8 mouse cellular contexts compared by ENCODE assay signal in the genomic region with DNA sequence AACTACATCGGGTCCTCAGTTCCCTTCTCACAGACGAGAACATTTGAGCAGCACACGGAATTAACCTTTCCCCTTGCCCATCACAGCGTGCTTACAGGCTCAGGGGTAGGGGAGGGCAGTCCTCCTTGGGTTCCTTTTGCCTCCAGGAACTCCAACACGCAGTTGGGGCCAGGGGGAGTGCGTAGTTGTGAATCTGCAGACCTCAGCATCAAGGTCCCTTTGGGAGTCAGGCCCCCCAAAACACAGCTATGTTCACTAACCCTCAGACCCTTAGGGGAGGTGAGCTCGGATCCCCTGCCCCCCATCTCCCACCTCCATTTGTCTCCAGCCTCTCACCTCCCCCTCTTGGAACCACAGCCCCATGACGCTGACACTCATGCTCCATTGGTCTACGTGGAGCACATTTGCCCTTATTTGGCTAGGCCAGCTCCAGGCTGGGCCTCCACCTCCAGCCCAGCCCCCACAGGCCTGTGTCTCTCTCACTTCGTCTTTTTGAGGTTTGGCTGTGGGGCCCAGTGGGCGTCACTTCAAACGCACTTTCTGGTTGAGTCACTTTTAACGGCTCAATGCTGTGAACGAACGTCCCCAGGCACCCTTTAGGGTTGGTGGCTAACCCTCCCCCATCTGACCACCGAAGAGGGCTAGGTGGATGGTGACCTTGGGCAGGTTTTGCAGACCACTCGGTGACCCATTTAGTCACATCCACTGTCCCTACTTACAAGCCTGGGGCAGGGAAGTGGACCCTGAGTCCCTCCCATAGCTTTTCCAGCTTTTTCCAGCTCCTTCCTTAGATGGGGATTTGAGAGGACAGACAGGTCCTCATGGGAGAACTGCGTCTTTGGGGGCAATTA. TPM values are rescaled to one million over a fixed set of nuclear protein-coding genes. Genes with fewer than 3 reads are reported as not detected.
DNase-seq lines count a peak whose midpoint lies in the region; ATAC-seq and TF ChIP-seq lines count a peak whose summit lies in the region.

No protein-coding gene starts in this region.

- no peak for DNase-seq in neural tube, embryonic 11.5 days (ENCODE audit: low spot score)
- DNase-seq in neural tube, embryonic 10.5 days (ENCODE audit: extremely low spot score, low spot score), result no peak
- no peak for DNase-seq in limb, embryonic 14.5 days (ENCODE audit: low spot score)
- DNase-seq in naive thymus-derived CD4-positive, alpha-beta T cell, adult 2 months (ENCODE audit: low read depth), result peak; percentile 94
- no peak for DNase-seq in retina, postnatal 1 day
- DNase-seq in midbrain, embryonic 14.5 days, result no peak

- ATAC-seq in neural tube, embryonic 11.5 days (ENCODE audit: insufficient read depth, low FRiP score, low TSS enrichment), result no peak
- no peak; the same call in 1 of the 2 replicates for ATAC-seq in heart, embryonic 15.5 days (replicated peaks; ENCODE audit: insufficient number of reproducible peaks, insufficient read depth, low FRiP score, low read depth)
- no peak for ATAC-seq in limb, embryonic 14.5 days (ENCODE audit: low FRiP score, low read depth)
- no peak for ATAC-seq in midbrain, embryonic 14.5 days (ENCODE audit: low FRiP score, low TSS enrichment)

- no peaks in the 10 kb centered on the region for H3K36me3 ChIP-seq in neural tube, embryonic 11.5 days (ENCODE audit: control insufficient read depth, insufficient read depth, low read length)
- H3K36me3 ChIP-seq in heart, embryonic 15.5 days, result peaks cover 5% of the 10 kb centered on the region
- H3K36me3 ChIP-seq in limb, embryonic 14.5 days (ENCODE audit: control insufficient read depth, insufficient read depth, low read length), result peaks cover 8% of the 10 kb centered on the region
- peaks cover 12% of the 10 kb centered on the region for H3K36me3 ChIP-seq in midbrain, embryonic 14.5 days (ENCODE audit: control insufficient read depth, insufficient read depth, low read length)

- no peak overlapping the region for H3K4me2 ChIP-seq in neural tube, embryonic 11.5 days (ENCODE audit: low read depth)
- peak overlapping the region; percentile 34; the same call in 1 of the 2 replicates for H3K4me2 ChIP-seq in heart, embryonic 15.5 days
- peak overlapping the region; percentile 7; the same call in 1 of the 2 replicates for H3K4me2 ChIP-seq in limb, embryonic 14.5 days (replicated peaks; ENCODE audit: low read depth, low read length, severe bottlenecking)
- H3K4me2 ChIP-seq in midbrain, embryonic 14.5 days (ENCODE audit: low read length), result no peak overlapping the region

- TF ChIP-seq CTCF in bone marrow, adult 2 months (IDR thresholded peaks at IDR 0.05; ENCODE audit: control insufficient read depth, insufficient read depth, low read length), result no peak

- H3K4me1 ChIP-seq in neural tube, embryonic 11.5 days (ENCODE audit: control insufficient read depth, insufficient read depth, low read length), result no peaks in the 10 kb centered on the region
- H3K4me1 ChIP-seq in bone marrow, adult 2 months (ENCODE audit: control insufficient read depth, insufficient read depth, low read length), result peaks cover 20% of the 10 kb centered on the region
- H3K4me1 ChIP-seq in heart, embryonic 15.5 days (replicated peaks), result no peaks in the 10 kb centered on the region; the same call in 1 of the 2 replicates
- H3K4me1 ChIP-seq in limb, embryonic 14.5 days (ENCODE audit: control insufficient read depth, insufficient read depth, low read length), result no peaks in the 10 kb centered on the region
- H3K4me1 ChIP-seq in midbrain, embryonic 14.5 days (ENCODE audit: control insufficient read depth, insufficient read depth, low read length), result no peaks in the 10 kb centered on the region

- 52% methylated on average over 18 of the region's 18 CpGs for WGBS in neural tube, embryonic 11.5 days
- WGBS in bone marrow, adult 2 months, result under 1% methylated on average over 18 of the region's 18 CpGs
- 35% methylated on average over 18 of the region's 18 CpGs for WGBS in heart, embryonic 15.5 days
- WGBS in limb, embryonic 14.5 days, result 34% methylated on average over 18 of the region's 18 CpGs
- 56% methylated on average over 18 of the region's 18 CpGs for WGBS in midbrain, embryonic 14.5 days

- no peak overlapping the region for H3K4me3 ChIP-seq in neural tube, embryonic 11.5 days (ENCODE audit: low read depth, low read length)
- H3K4me3 ChIP-seq in bone marrow, adult 2 months (replicated peaks; ENCODE audit: control insufficient read depth, low read depth, low read length), result peak overlapping the region; percentile 63
- H3K4me3 ChIP-seq in heart, embryonic 15.5 days, result no peak overlapping the region
- H3K4me3 ChIP-seq in limb, embryonic 14.5 days (replicated peaks; ENCODE audit: low read length), result no peak overlapping the region
- H3K4me3 ChIP-seq in midbrain, embryonic 14.5 days (replicated peaks; ENCODE audit: low read depth, low read length), result no peak overlapping the region

- H3K9me3 ChIP-seq in neural tube, embryonic 11.5 days (ENCODE audit: control insufficient read depth, low read length), result no peaks in the 10 kb centered on the region
- no peaks in the 10 kb centered on the region for H3K9me3 ChIP-seq in heart, embryonic 15.5 days (replicated peaks)
- no peaks in the 10 kb centered on the region for H3K9me3 ChIP-seq in limb, embryonic 14.5 days (ENCODE audit: control insufficient read depth, low read length)
- H3K9me3 ChIP-seq in midbrain, embryonic 14.5 days (ENCODE audit: control insufficient read depth, low read length), result no peaks in the 10 kb centered on the region

- no peak overlapping the region for H3K9ac ChIP-seq in neural tube, embryonic 11.5 days (ENCODE audit: low read length)
- H3K9ac ChIP-seq in heart, embryonic 15.5 days, result no peak overlapping the region
- H3K9ac ChIP-seq in limb, embryonic 14.5 days (ENCODE audit: low read depth, low read length, severe bottlenecking), result no peak overlapping the region
- no peak overlapping the region for H3K9ac ChIP-seq in midbrain, embryonic 14.5 days (replicated peaks; ENCODE audit: low read length)

- 0 out of 2 replicates have a peak overlapping the region, but pooled peaks have one; percentile 34 for H3K27ac ChIP-seq in neural tube, embryonic 11.5 days (ENCODE audit: low read depth, low read length)
- H3K27ac ChIP-seq in bone marrow, adult 2 months (ENCODE audit: control insufficient read depth, insufficient read depth, low read depth, low read length, poor library complexity), result peak overlapping the region; percentile 98
- H3K27ac ChIP-seq in heart, embryonic 15.5 days, result peak overlapping the region; percentile 49
- no peak overlapping the region for H3K27ac ChIP-seq in limb, embryonic 14.5 days (replicated peaks; ENCODE audit: low read depth, low read length)
- no peak overlapping the region for H3K27ac ChIP-seq in midbrain, embryonic 14.5 days (replicated peaks; ENCODE audit: low read depth, low read length)

- H3K27me3 ChIP-seq in neural tube, embryonic 11.5 days (ENCODE audit: control insufficient read depth, insufficient read depth, low read length), result no peaks in the 10 kb centered on the region
- peaks cover 5% of the 10 kb centered on the region for H3K27me3 ChIP-seq in heart, embryonic 15.5 days
- no peaks in the 10 kb centered on the region for H3K27me3 ChIP-seq in limb, embryonic 14.5 days (ENCODE audit: control insufficient read depth, insufficient read depth, low read length)
- H3K27me3 ChIP-seq in midbrain, embryonic 14.5 days (ENCODE audit: control insufficient read depth, insufficient read depth, low read length), result no peaks in the 10 kb centered on the region

- TF ChIP-seq POLR2A in bone marrow, adult 2 months (IDR thresholded peaks at IDR 0.05; ENCODE audit: borderline replicate concordance, control insufficient read depth, low read depth, low read length), result peak; percentile 70
- no peak for TF ChIP-seq POLR2A in limb, embryonic 14.5 days (IDR thresholded peaks at IDR 0.05; ENCODE audit: borderline replicate concordance, extremely low read depth, insufficient read depth, insufficient read length)

RNA-seq across cellular contexts. Expression of a gene that starts 10.9 kb away (rescaled TPM):
- polyA plus RNA-seq in neural tube, embryonic 11.5 days (2014; fragmentation: Nextera tagmentation; extraction: Ambion mirVana), result 5.4 and 6.0 TPM in 2 replicates
- polyA plus RNA-seq in bone marrow, adult 2 months (2011; ENCODE audit: insufficient read depth, insufficient read length, low replicate concordance, missing spikeins), result 18.0 and 50.9 TPM in 2 replicates
- polyA plus RNA-seq in heart, embryonic 15.5 days (2015; fragmentation: Nextera tagmentation; extraction: Ambion mirVana), result 0.24 and 1.9 TPM in 2 replicates
- polyA plus RNA-seq in limb, embryonic 14.5 days (2012; rRNA removed), result 6.5 and 7.3 TPM in 2 replicates
- polyA plus RNA-seq in limb, embryonic 14.5 days (2014; fragmentation: Nextera tagmentation; extraction: Ambion mirVana), result 2.2 and 2.9 TPM in 2 replicates
- polyA plus RNA-seq in midbrain, embryonic 14.5 days (2014; fragmentation: Nextera tagmentation; extraction: Ambion mirVana), result 54.5 and 63.4 TPM in 2 replicates

RNA-seq across cellular contexts. Expression of a gene that starts 12.1 kb away (rescaled TPM):
- polyA plus RNA-seq in neural tube, embryonic 11.5 days (2014; fragmentation: Nextera tagmentation; extraction: Ambion mirVana), result 155 and 162 TPM in 2 replicates
- 38.9 and 127 TPM in 2 replicates for polyA plus RNA-seq in bone marrow, adult 2 months (2011; ENCODE audit: insufficient read depth, insufficient read length, low replicate concordance, missing spikeins)
- 101 and 103 TPM in 2 replicates for polyA plus RNA-seq in heart, embryonic 15.5 days (2015; fragmentation: Nextera tagmentation; extraction: Ambion mirVana)
- polyA plus RNA-seq in limb, embryonic 14.5 days (2012; rRNA removed), result 106 and 121 TPM in 2 replicates
- 167 and 181 TPM in 2 replicates for polyA plus RNA-seq in limb, embryonic 14.5 days (2014; fragmentation: Nextera tagmentation; extraction: Ambion mirVana)
- 150 and 163 TPM in 2 replicates for polyA plus RNA-seq in midbrain, embryonic 14.5 days (2014; fragmentation: Nextera tagmentation; extraction: Ambion mirVana)

RNA-seq across cellular contexts. Expression of a gene that starts 44.0 kb away (rescaled TPM):
- polyA plus RNA-seq in neural tube, embryonic 11.5 days (2014; fragmentation: Nextera tagmentation; extraction: Ambion mirVana), result 6.0 and 7.7 TPM in 2 replicates
- 330 and 630 TPM in 2 replicates for polyA plus RNA-seq in bone marrow, adult 2 months (2011; ENCODE audit: insufficient read depth, insufficient read length, low replicate concordance, missing spikeins)
- 0.69 and 3.8 TPM in 2 replicates for polyA plus RNA-seq in heart, embryonic 15.5 days (2015; fragmentation: Nextera tagmentation; extraction: Ambion mirVana)
- polyA plus RNA-seq in limb, embryonic 14.5 days (2012; rRNA removed), result 1.1 and 3.3 TPM in 2 replicates
- 1.7 TPM in 2 replicates for polyA plus RNA-seq in limb, embryonic 14.5 days (2014; fragmentation: Nextera tagmentation; extraction: Ambion mirVana)
- polyA plus RNA-seq in midbrain, embryonic 14.5 days (2014; fragmentation: Nextera tagmentation; extraction: Ambion mirVana), result 0.47 TPM in 1 of 2 replicates, not detected in the other

Comparison
In these comparisons a context has a peak if more than half of its experiments do, and no peak if none do; other contexts are left out.
1. H3K27ac ChIP-seq: peak in neural tube, embryonic 11.5 days (single experiment), bone marrow, adult 2 months (single experiment) and heart, embryonic 15.5 days (single experiment); none in limb, embryonic 14.5 days (single experiment) and midbrain, embryonic 14.5 days (single experiment).
2. H3K4me2 ChIP-seq: peak in heart, embryonic 15.5 days (single experiment) and limb, embryonic 14.5 days (single experiment); none in neural tube, embryonic 11.5 days (single experiment) and midbrain, embryonic 14.5 days (single experiment).
3. RNA of a gene that starts 44.0 kb away (polyA plus RNA-seq): 330 to 630 TPM in bone marrow, adult 2 months; 6.0 to 7.7 TPM in neural tube, embryonic 11.5 days, 1.1 to 3.3 TPM in limb, embryonic 14.5 days, 0.69 to 3.8 TPM in heart, embryonic 15.5 days and 0.47 TPM in midbrain, embryonic 14.5 days; every median in the first group is over 10 times any median in the second.